Mouse (Mus musculus) neural tube, embryonic 10.5 days (tissue): Measurements from ENCODE around the gene Lrrc40.
"Not testable (repeated sequence)": the region's sequence is repeated elsewhere in the genome, so short reads cannot be mapped to it uniquely, and the experiment has no call there.

Experiments used
- DNase-seq: peaks from one replicate; pipeline ENCODE4 v3.0.0-alpha.2; 2017; ENCODE audit warnings: low spot score; ENCODE audit errors: extremely low spot score

Lrrc40 gene

GRCm38 (mm10) chr3:158077828-158078227 lies 41.4 kb downstream of the Lrrc40 start:
- no peak for DNase-seq

DNA sequence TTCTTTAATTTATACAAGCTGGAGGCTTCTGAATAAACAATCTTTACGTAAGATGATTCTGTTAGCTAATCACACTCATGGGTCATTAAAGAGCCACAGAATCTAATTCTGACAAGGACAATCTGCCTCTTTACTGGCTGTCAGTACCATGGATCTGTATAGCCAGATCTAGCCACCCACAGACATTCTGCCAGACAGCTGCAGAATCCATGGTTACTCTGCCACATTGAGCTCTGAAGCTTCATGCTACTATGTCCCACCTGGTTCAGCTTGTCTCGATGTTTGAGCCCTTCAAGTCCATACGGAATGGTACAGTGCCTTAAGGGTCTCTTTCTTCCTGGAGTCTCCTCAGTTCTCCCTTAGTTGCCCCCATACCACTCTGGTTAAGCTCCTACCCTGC lies 55.1 kb downstream of the Lrrc40 start:
- DNase-seq: no peak

DNA sequence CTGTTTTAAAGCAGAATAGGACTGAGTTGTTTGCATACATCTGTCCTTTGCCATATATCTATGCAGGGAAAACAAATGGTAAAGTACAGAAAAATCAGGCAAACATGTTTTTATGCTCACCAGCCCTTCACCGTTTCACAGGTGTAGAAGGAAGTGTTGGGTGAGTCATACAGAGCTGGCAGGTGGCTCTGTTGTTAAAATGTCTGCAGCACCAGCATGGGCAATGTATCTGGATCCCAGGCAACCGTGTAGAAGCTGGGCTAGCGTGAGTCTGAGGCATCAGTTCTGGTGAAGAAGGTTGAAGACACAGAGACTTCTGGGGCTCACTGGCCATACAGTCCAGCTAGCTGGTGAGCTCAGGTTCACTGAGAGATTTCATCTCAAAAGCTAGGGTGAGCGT lies 57.5 kb downstream of the Lrrc40 start:
- no peak for DNase-seq

DNA sequence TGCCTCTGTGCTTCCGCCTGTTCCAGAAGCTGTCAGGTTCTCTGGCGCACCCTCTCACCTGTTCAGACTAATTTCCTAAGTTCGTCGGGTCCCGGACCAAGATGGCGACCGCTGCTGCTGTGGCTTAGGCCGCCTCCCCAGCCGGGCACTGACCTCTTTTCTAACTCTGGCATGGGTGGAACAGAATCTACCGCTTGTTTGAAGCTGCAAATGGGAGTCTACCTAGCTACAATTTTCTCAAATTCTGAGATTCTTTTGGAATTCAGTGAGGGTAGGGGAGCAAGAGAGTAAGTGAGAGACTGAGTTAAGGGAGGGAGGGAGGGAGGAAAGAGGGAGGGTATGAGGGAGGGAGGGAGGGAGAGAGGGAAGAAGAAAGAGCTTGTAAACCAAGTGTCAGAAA lies 65.6 kb downstream of the Lrrc40 start:
- not testable (repeated sequence) for DNase-seq

DNA sequence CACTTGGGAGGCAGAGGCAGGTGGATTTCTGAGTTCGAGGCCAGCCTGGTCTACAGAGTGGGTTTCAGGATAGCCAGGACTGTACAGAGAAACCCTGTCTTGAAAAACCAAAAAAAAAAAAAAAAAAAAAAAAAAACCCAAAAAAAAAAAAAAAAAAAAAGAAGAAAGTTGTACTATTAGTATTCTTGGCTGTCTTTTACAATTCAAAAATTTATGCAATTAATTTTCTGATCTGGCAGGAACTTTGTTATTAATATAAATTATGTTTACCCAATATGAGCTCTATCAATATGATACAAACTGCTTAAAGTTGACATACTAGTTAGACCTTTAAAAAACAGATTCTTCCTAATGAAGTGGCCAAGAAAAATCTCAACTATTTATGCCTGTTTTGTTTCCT lies 66.1 kb downstream of the Lrrc40 start:
- not testable (repeated sequence) for DNase-seq

DNA sequence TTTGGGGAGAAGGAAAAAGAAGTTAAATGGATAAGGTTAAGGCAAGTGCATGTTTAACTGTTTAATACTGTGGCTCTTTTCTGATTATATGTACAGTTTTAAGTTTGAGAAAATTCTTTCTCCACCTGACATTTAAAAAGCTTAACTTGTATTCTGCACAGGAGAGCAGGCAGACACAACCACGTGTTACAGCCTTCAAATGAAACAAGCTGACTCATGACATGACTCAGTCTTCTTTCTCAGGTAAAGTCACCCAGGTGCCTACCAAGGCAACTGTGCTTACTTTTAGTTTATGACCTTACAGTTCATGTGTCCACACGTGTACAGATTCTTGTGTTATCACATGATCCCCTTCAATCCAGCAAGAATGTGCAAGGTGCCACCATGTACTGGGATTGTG lies 67.0 kb downstream of the Lrrc40 start:
- no peak for DNase-seq

- DNase-seq: no peak
Observed at GRCm38 (mm10) chr3:158105260-158105659, 68.8 kb downstream of the Lrrc40 start.
